Mouse (Mus musculus): ENCODE measurements at regions not wholly inside any gene's neighbourhood (a gene's known extent, or its start where the extent isn't known, plus 50 kb on each side); places are given as distances from the start of the nearest gene placed in this dataset.

- TF ChIP-seq CTCF (IDR thresholded peaks at IDR 0.05; ENCODE audit: low read depth, low read length) (no peak), POLR2A (IDR thresholded peaks at IDR 0.05; ENCODE audit: insufficient read depth, low read length) (no peak), EP300 (IDR thresholded peaks at IDR 0.05; ENCODE audit: insufficient read depth, low read depth, low read length) (no peak)
Measured at GRCm38 (mm10) chr4:55472649-55473048, 59.6 kb downstream of the Klf4 start.
